Mouse (Mus musculus) cerebellum, adult 8-10 months (tissue): ENCODE data around the gene Matn1.

Experiments
- DNase-seq: peaks from one replicate; pipeline ENCODE4 v3.0.0; 2022

The Matn1 gene

DNA sequence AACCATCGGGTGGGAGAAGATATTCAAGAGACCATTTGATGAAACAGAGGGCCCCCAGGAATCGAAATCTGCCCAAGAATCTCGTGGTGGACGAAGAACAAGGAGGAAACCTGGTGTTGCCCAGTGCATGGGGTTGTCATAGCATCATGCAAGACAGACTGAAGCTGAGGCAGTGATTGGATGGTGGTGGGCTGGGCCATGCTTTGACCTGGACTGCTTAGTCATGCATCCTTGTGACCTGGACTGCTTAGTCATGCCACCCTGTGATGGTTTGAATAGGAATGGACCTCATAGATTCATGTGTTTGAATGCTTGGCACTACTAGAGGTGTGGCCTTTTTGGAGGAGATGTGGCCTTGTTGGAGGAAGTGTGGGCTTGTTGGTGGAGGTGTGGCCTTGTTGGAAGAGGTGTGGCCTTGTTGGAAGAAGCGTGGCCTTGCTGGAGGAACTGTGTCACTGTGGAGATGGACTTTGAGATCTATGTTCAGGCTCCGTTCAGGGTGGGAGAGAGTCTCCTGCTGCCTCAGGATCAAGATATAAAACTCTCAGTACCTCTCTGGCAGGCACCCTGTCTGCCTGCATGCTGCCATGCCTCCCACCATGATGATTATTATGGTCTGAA, 44.1 kb downstream of the Matn1 start:
- DNase-seq = no peak

DNA sequence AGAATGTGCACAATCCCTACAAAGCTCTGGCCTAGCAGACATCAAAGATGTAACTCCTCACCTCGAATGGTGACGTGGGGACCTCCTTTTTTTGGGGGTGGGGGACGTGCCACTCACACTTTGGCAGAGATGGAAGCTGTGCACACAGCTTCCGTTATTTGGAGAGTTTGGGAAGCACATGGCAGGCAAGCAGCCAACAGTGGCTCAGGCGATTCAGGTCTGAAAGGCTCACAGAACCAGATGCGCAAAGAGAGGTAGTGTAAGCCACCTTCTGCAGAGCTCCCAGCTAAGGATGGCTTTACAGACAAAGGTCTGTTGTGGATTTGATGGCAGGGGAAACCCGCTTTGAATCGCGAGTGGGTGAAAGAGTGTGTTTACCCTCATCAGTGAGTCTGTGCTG, 45.0 kb downstream of the Matn1 start:
- DNase-seq = no peak

DNA sequence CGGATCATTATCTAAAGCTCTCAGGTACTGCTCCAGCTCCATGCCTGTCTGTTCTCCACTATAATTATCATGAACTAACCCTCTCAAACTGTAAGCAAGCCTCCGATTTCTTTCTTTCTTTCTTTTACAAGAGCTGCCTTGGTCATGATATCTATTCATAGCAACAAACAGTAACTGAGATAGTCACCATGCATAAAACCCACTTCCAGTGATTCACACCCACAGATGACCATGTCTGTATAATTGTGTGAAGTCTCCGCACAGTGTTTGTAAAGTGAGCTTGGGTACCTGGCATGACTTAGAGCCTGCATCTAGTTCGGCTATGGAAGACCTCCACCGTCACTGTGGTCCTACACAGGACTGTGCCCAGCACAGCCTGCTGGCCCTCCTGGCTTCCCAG, 46.8 kb downstream of the Matn1 start:
- no peak for DNase-seq

DNA sequence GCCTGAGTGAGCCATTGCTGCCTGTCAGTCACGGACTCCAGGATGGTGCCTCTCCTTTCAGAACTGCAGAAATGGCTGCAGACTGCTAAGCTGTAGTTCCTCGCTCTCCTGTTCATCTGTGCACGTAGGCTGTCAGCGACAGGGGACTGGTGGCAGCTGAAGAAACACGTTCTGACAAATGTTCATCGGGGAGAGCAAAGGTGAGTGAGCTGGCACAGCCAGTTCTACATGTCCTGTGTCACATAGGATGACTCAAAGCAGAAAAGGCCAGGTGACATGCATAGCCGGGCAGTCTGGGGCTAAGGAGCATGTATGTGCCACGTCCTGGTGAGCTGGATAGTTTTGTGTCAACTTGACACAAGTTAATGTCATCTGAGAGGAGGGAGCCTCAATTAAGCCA, 50.4 kb downstream of the Matn1 start:
- no peak for DNase-seq

DNA sequence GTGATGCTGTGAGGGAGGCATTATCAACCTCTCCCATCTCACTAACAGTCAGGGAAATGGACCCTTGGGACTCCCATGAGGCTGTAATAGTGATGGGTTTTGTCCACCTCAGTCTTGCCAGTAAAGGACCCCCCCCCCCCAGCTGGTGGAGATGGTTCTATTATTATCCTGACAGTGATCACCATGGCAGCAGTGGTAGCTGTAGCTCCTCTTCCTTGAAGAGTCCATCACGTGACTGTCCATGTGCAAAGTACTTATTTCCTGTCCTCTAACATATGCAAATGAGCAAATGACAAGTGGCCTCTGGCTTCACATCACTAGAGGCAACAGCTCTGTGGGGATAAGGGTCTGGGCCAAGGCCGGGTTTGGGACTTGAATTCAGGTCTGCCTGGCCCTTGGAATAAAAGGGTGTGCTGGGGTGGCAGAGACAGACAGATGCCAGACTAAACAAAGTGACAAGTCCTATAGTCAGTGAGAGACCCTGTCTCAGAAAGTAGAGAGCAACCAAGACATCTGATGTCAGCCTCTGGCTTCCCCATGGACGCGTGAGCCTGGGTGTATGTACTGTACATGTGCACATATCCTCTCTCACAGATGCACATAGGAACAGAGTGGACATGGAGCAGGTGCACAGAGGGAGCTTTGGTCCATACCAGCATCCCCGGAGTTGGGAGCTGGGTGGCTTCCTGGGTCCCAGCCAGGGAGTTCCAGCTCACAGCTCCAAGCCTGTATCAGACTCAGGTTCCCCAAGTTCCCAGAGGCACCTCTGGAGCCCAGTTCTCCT, 55.8 kb downstream of the Matn1 start:
- DNase-seq = no peak

- no peak for DNase-seq
Measured at GRCm38 (mm10) chr4:131000614-131001178, 56.5 kb downstream of the Matn1 start.
